Mouse (Mus musculus) heart, postnatal 0 days (tissue): ENCODE results near the gene Cabcoco1.

Experiments
- CTCF ChIP-seq: IDR thresholded peaks from 2 replicates; pipeline ENCODE4 v1.5.1; 2016; ENCODE audit warnings: antibody characterized with exemption, control low read depth, low read depth
- EP300 ChIP-seq: IDR thresholded peaks from 2 replicates; pipeline ENCODE4 v1.6.1; 2016; ENCODE audit warnings: antibody characterized with exemption, low read depth

DNA sequence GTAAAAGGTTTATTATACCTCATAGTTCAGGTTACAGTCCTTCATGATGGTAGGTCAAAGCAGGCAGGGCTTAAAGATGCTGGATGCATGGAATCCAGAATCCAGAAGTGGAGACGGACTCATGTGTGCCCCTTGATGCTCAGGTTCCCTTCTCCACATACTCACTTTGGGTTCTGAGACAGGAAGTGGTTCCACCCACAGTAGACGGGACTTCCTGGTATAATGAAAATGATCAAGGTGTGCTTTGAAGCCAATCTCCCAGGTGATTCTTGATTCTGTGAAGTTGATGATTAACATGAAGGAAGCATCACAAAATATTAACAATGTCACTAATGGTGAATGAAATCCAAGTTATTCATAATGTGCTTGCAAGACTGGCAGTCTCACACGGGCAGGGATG, 12.0 kb upstream of the Cabcoco1 start:
- no peak for TF ChIP-seq EP300
- TF ChIP-seq CTCF, result no peak
